Mouse (Mus musculus): Measurements from ENCODE around the gene Trim8. TPM values are rescaled to one million over a fixed set of nuclear protein-coding genes. Genes with fewer than 3 reads are reported as not detected.
A peak's percentile ranks its signal among the peaks of the same experiment; 100 is the strongest.

Gene Trim8
- polyA plus RNA-seq, 1 experiment from 2014 or later, result 27.8 TPM

- H3K27ac ChIP-seq, result peak overlapping the region; percentile 100
- peak overlapping the region; percentile 79 for H3K4me2 ChIP-seq
- ATAC-seq (ENCODE audit: borderline replicate concordance, extremely low read depth, low FRiP score, low TSS enrichment), result peak; percentile 82
- peak overlapping the region; percentile 88 for H3K9ac ChIP-seq
- H3K36me3 ChIP-seq, result no peaks in the 10 kb centered on the region
- under 1% methylated on average over 51 of the region's 52 CpGs for WGBS
- H3K4me3 ChIP-seq, result peak overlapping the region; percentile 92
- H3K4me1 ChIP-seq, result peaks cover 13% of the 10 kb centered on the region
- H3K9me3 ChIP-seq, result no peaks in the 10 kb centered on the region
- no peaks in the 10 kb centered on the region for H3K27me3 ChIP-seq
Observed at GRCm38 (mm10) chr19:46499836-46500580, 1.5 kb upstream of the Trim8 start.

- under 1% methylated on average over 48 of the region's 50 CpGs for WGBS
Observed at GRCm38 (mm10) chr19:46500581-46501341, 741 bp upstream of the Trim8 start.

GRCm38 (mm10) chr19:46502069-46502455 lies 560 bp downstream of the Trim8 start:
- Histone ChIP-seq H3K9me3 (no peaks in the 10 kb centered on the region), H3K9ac (peak overlapping the region; percentile 98), H3K4me2 (peak overlapping the region; percentile 79), H3K36me3 (peaks cover 8% of the 10 kb centered on the region), H3K4me1 (peaks cover 34% of the 10 kb centered on the region), H3K27me3 (no peaks in the 10 kb centered on the region), H3K4me3 (peak overlapping the region; percentile 92), H3K27ac (peak overlapping the region; percentile 100)
- ATAC-seq (ENCODE audit: borderline replicate concordance, extremely low read depth, low FRiP score, low TSS enrichment), result no peak
- WGBS, result under 1% methylated on average over 45 of the region's 46 CpGs

More at GRCm38 (mm10) chr19:46500581-46501341, 741 bp upstream of the Trim8 start:
- Histone ChIP-seq H3K9ac (peak overlapping the region; percentile 88), H3K9me3 (no peaks in the 10 kb centered on the region), H3K27ac (peak overlapping the region; percentile 100), H3K4me3 (peak overlapping the region; percentile 92), H3K27me3 (no peaks in the 10 kb centered on the region), H3K4me1 (peaks cover 21% of the 10 kb centered on the region), H3K36me3 (no peaks in the 10 kb centered on the region; the same call in 1 of the 2 replicates), H3K4me2 (peak overlapping the region; percentile 79)
- peak; percentile 16 for ATAC-seq (ENCODE audit: borderline replicate concordance, extremely low read depth, low FRiP score, low TSS enrichment)

GRCm38 (mm10) chr19:46502471-46503166 lies 1.1 kb downstream of the Trim8 start:
- under 1% methylated on average over 53 of the region's 53 CpGs for WGBS
- Histone ChIP-seq H3K9ac (peak overlapping the region; percentile 98), H3K27ac (peak overlapping the region; percentile 100), H3K4me1 (peaks cover 39% of the 10 kb centered on the region), H3K4me3 (peak overlapping the region; percentile 92), H3K36me3 (peaks cover 14% of the 10 kb centered on the region), H3K27me3 (no peaks in the 10 kb centered on the region), H3K4me2 (peak overlapping the region; percentile 79), H3K9me3 (no peaks in the 10 kb centered on the region)
- ATAC-seq (ENCODE audit: borderline replicate concordance, extremely low read depth, low FRiP score, low TSS enrichment), result 0 out of 2 replicates have a peak, but pooled peaks have one; percentile 7

- Histone ChIP-seq H3K27ac (peak overlapping the region; percentile 100), H3K9me3 (no peaks in the 10 kb centered on the region), H3K4me1 (peaks cover 48% of the 10 kb centered on the region), H3K4me2 (peak overlapping the region; percentile 79), H3K36me3 (peaks cover 15% of the 10 kb centered on the region), H3K27me3 (no peaks in the 10 kb centered on the region), H3K4me3 (peak overlapping the region; percentile 92), H3K9ac (peak overlapping the region; percentile 98)
- ATAC-seq (ENCODE audit: borderline replicate concordance, extremely low read depth, low FRiP score, low TSS enrichment), result peak; percentile 30
- under 1% methylated on average over 21 of the region's 21 CpGs for WGBS
Observed at GRCm38 (mm10) chr19:46503351-46504084, 2.0 kb downstream of the Trim8 start.

GRCm38 (mm10) chr19:46504085-46504552 lies 2.6 kb downstream of the Trim8 start:
- Histone ChIP-seq H3K4me2 (peak overlapping the region; percentile 79), H3K9me3 (no peaks in the 10 kb centered on the region), H3K4me3 (peak overlapping the region; percentile 92), H3K36me3 (peaks cover 15% of the 10 kb centered on the region), H3K27ac (peak overlapping the region; percentile 100), H3K9ac (peak overlapping the region; percentile 98), H3K27me3 (no peaks in the 10 kb centered on the region), H3K4me1 (peaks cover 52% of the 10 kb centered on the region)
- 3% methylated on average over 4 of the region's 4 CpGs for WGBS
- ATAC-seq (ENCODE audit: borderline replicate concordance, extremely low read depth, low FRiP score, low TSS enrichment), result peak; percentile 5

GRCm38 (mm10) chr19:46504822-46505417 lies 3.4 kb downstream of the Trim8 start:
- Histone ChIP-seq H3K27me3 (no peaks in the 10 kb centered on the region), H3K9ac (peak overlapping the region; percentile 98), H3K27ac (peak overlapping the region; percentile 100), H3K4me2 (peak overlapping the region; percentile 79), H3K9me3 (no peaks in the 10 kb centered on the region), H3K4me3 (peak overlapping the region; percentile 92), H3K36me3 (peaks cover 23% of the 10 kb centered on the region), H3K4me1 (peaks cover 57% of the 10 kb centered on the region)
- ATAC-seq (ENCODE audit: borderline replicate concordance, extremely low read depth, low FRiP score, low TSS enrichment), result no peak
- WGBS, result 37% methylated on average over 9 of the region's 9 CpGs

- Histone ChIP-seq H3K4me1 (peaks cover 65% of the 10 kb centered on the region), H3K27me3 (no peaks in the 10 kb centered on the region), H3K9ac (peak overlapping the region; percentile 25; the same call in 1 of the 2 replicates), H3K4me2 (peak overlapping the region; percentile 79), H3K27ac (peak overlapping the region; percentile 100), H3K9me3 (no peaks in the 10 kb centered on the region), H3K36me3 (peaks cover 25% of the 10 kb centered on the region), H3K4me3 (peak overlapping the region; percentile 92)
- WGBS, result 66% methylated on average over 8 of the region's 8 CpGs
- no peak for ATAC-seq (ENCODE audit: borderline replicate concordance, extremely low read depth, low FRiP score, low TSS enrichment)
Observed at GRCm38 (mm10) chr19:46505646-46506371, 4.3 kb downstream of the Trim8 start.

GRCm38 (mm10) chr19:46506372-46506717 lies 4.8 kb downstream of the Trim8 start:
- Histone ChIP-seq H3K27ac (0 out of 2 replicates have a peak overlapping the region, but pooled peaks have one; percentile 100), H3K4me2 (peak overlapping the region; percentile 79), H3K9me3 (no peaks in the 10 kb centered on the region), H3K36me3 (peaks cover 25% of the 10 kb centered on the region), H3K4me1 (peaks cover 71% of the 10 kb centered on the region), H3K4me3 (peak overlapping the region; percentile 92), H3K27me3 (no peaks in the 10 kb centered on the region), H3K9ac (peak overlapping the region; percentile 25; the same call in 1 of the 2 replicates)
- WGBS, result 54% methylated on average over 3 of the region's 3 CpGs
- no peak for ATAC-seq (ENCODE audit: borderline replicate concordance, extremely low read depth, low FRiP score, low TSS enrichment)

GRCm38 (mm10) chr19:46507181-46507581 lies 5.7 kb downstream of the Trim8 start:
- Histone ChIP-seq H3K27ac (peak overlapping the region; percentile 34), H3K9me3 (no peaks in the 10 kb centered on the region), H3K4me1 (peaks cover 77% of the 10 kb centered on the region), H3K27me3 (no peaks in the 10 kb centered on the region), H3K36me3 (peaks cover 27% of the 10 kb centered on the region), H3K4me2 (peak overlapping the region; percentile 79), H3K9ac (peak overlapping the region; percentile 17; the same call in 1 of the 2 replicates), H3K4me3 (no peak overlapping the region)
- no peak for ATAC-seq (ENCODE audit: borderline replicate concordance, extremely low read depth, low FRiP score, low TSS enrichment)
- WGBS, result 72% methylated on average over 8 of the region's 8 CpGs
